Mouse (Mus musculus): ENCODE data around the gene Notch1. TPM values are rescaled to one million over a fixed set of nuclear protein-coding genes. Genes with fewer than 3 reads are reported as not detected.
A peak's percentile ranks its signal among the peaks of the same experiment; 100 is the strongest.

Notch1 gene
- total and polyA plus RNA-seq, 3 experiments, result 0.06 TPM; not detected in 2

- Histone ChIP-seq H3K4me3 (ENCODE audit: control insufficient read depth in 1 of 2, insufficient read depth in 1 of 2, low read depth in 2 of 2, low read length in 2 of 2) (no peak overlapping the region), H3K9me3 (replicated peaks; ENCODE audit: insufficient read depth, low read length) (no peaks in the 10 kb centered on the region), H3K9ac (ENCODE audit: control insufficient read depth, low read depth, low read length, poor library complexity, severe bottlenecking) (no peak overlapping the region), H3K4me1 (ENCODE audit: control insufficient read depth in 1 of 2, insufficient read depth in 2 of 2, low read length in 2 of 2) (peaks cover 1 to 19% of the 10 kb centered on the region in 2 experiments; a peak in 3 of 4 replicates), H3K27me3 (ENCODE audit: control insufficient read depth in 1 of 2, insufficient read depth in 2 of 2, low read length in 2 of 2) (no peaks in the 10 kb centered on the region), H3K27ac (ENCODE audit: control insufficient read depth, low read depth, low read length) (no peak overlapping the region), H3K36me3 (ENCODE audit: control insufficient read depth in 1 of 2, insufficient read depth in 2 of 2, low read length in 2 of 2) (no peaks in the 10 kb centered on the region; a peak in 1 of 4 replicates), H3K79me2 (ENCODE audit: control insufficient read depth, insufficient read depth, low read length, poor library complexity) (peaks cover 18% of the 10 kb centered on the region)
- TF ChIP-seq ETS1 (IDR thresholded peaks at IDR 0.05; ENCODE audit: low read depth, low read length), result no peak
- TF ChIP-seq CTCF (IDR thresholded peaks at IDR 0.05 in 2 of 3, conservative IDR thresholded peaks at IDR 0.05 in 1 of 3; ENCODE audit: control insufficient read depth in 1 of 3, insufficient read depth in 1 of 3, low read depth in 2 of 3, low read length in 3 of 3, poor library complexity in 1 of 3, severe bottlenecking in 1 of 3), result peak in 2 of 3 experiments; percentile 4 to 17; a peak in 2 of 6 replicates
- no peak for TF ChIP-seq RCOR1 (IDR thresholded peaks at IDR 0.05; ENCODE audit: low read depth, low read length)
- TF ChIP-seq KAT2A (conservative IDR thresholded peaks at IDR 0.05; ENCODE audit: low read depth, low read length), result no peak
- DNase-seq (ENCODE audit: low read depth, low spot score), result no peak
Observed at GRCm38 (mm10) chr2:26410091-26410490, 106.4 kb downstream of the Notch1 start.

- TF ChIP-seq MAZ (IDR thresholded peaks at IDR 0.05; ENCODE audit: low read depth, low read length), result no peak
- no peak for TF ChIP-seq MAX (IDR thresholded peaks at IDR 0.05; ENCODE audit: low read length)
- TF ChIP-seq EP300 (IDR thresholded peaks at IDR 0.05; ENCODE audit: low read depth in 1 of 2, low read length in 2 of 2), result no peak
- no peak for TF ChIP-seq JUND (IDR thresholded peaks at IDR 0.05; ENCODE audit: low read depth, low read length)
- TF ChIP-seq TAL1 (IDR thresholded peaks at IDR 0.05; ENCODE audit: low read length), result no peak
- no peak for TF ChIP-seq MXI1 (IDR thresholded peaks at IDR 0.05; ENCODE audit: low read depth, low read length)
- Histone ChIP-seq H3K36me3 (ENCODE audit: control insufficient read depth in 1 of 2, insufficient read depth in 2 of 2, low read length in 2 of 2) (no peaks in the 10 kb centered on the region; a peak in 1 of 4 replicates), H3K27me3 (ENCODE audit: control insufficient read depth in 1 of 2, insufficient read depth in 2 of 2, low read length in 2 of 2) (no peaks in the 10 kb centered on the region), H3K9me3 (replicated peaks; ENCODE audit: insufficient read depth, low read length) (no peaks in the 10 kb centered on the region), H3K4me3 (ENCODE audit: control insufficient read depth in 1 of 2, insufficient read depth in 1 of 2, low read depth in 2 of 2, low read length in 2 of 2) (no peak overlapping the region), H3K4me1 (ENCODE audit: control insufficient read depth in 1 of 2, insufficient read depth in 2 of 2, low read length in 2 of 2) (peaks cover 1 to 19% of the 10 kb centered on the region in 2 experiments; a peak in 3 of 4 replicates), H3K27ac (ENCODE audit: control insufficient read depth, low read depth, low read length) (no peak overlapping the region), H3K79me2 (ENCODE audit: control insufficient read depth, insufficient read depth, low read length, poor library complexity) (peaks cover 18% of the 10 kb centered on the region), H3K9ac (ENCODE audit: control insufficient read depth, low read depth, low read length, poor library complexity, severe bottlenecking) (peak overlapping the region; percentile 46)
- DNase-seq (ENCODE audit: low read depth, low spot score), result no peak
Observed at GRCm38 (mm10) chr2:26409362-26409761, 107.1 kb downstream of the Notch1 start.

GRCm38 (mm10) chr2:26408515-26409356, 107.7 kb downstream of the Notch1 start, which contains the start of gene Inpp5e:
Gene Inpp5e (minus strand): TSS chr2:26409203.
- Histone ChIP-seq H3K9ac (ENCODE audit: control insufficient read depth, low read depth, low read length, poor library complexity, severe bottlenecking) (peak within 1 kb of the TSS; percentile 85), H3K4me1 (ENCODE audit: control insufficient read depth in 1 of 2, insufficient read depth in 2 of 2, low read length in 2 of 2) (peaks cover 1 to 19% of the 10 kb centered on the region in 2 experiments; a peak in 3 of 4 replicates), H3K27me3 (ENCODE audit: control insufficient read depth in 1 of 2, insufficient read depth in 2 of 2, low read length in 2 of 2) (no peaks in the 10 kb centered on the region), H3K9me3 (replicated peaks; ENCODE audit: insufficient read depth, low read length) (no peaks in the 10 kb centered on the region), H3K36me3 (ENCODE audit: control insufficient read depth in 1 of 2, insufficient read depth in 2 of 2, low read length in 2 of 2) (no peaks in the 10 kb centered on the region; a peak in 1 of 4 replicates), H3K4me3 (ENCODE audit: control insufficient read depth in 1 of 2, insufficient read depth in 1 of 2, low read depth in 2 of 2, low read length in 2 of 2) (peak within 1 kb of the TSS; percentile 74 to 83), H3K79me2 (ENCODE audit: control insufficient read depth, insufficient read depth, low read length, poor library complexity) (peaks cover 18% of the 10 kb centered on the region), H3K27ac (ENCODE audit: control insufficient read depth, low read depth, low read length) (0 out of 2 replicates have a peak within 1 kb of the TSS, but pooled peaks have one; percentile 8)
- DNase-seq (ENCODE audit: low read depth, low spot score), result peak; percentile 92
- TF ChIP-seq RAD21 (IDR thresholded peaks at IDR 0.05; ENCODE audit: low read depth, low read length) (no peak), MYB (IDR thresholded peaks at IDR 0.05; ENCODE audit: low read depth, low read length) (no peak), MAZ (IDR thresholded peaks at IDR 0.05; ENCODE audit: low read depth, low read length) (no peak), BHLHE40 (IDR thresholded peaks at IDR 0.05; ENCODE audit: borderline replicate concordance, low read depth, low read length) (no peak), TCF12 (IDR thresholded peaks at IDR 0.05; ENCODE audit: low read depth, low read length) (no peak), NELFE (IDR thresholded peaks at IDR 0.05; ENCODE audit: low read depth, low read length) (peak; percentile 47), KAT2A (conservative IDR thresholded peaks at IDR 0.05; ENCODE audit: low read depth, low read length) (no peak; the same call in 1 of the 2 replicates), SIN3A (IDR thresholded peaks at IDR 0.05; ENCODE audit: low read length) (peak; percentile 68; the same call in 1 of the 2 replicates), MAFK (IDR thresholded peaks at IDR 0.05; ENCODE audit: borderline replicate concordance, low read depth, low read length) (no peak), ELF1 (IDR thresholded peaks at IDR 0.05; ENCODE audit: low read depth, low read length) (peak; percentile 74), MXI1 (IDR thresholded peaks at IDR 0.05; ENCODE audit: low read depth, low read length) (no peak), UBTF (IDR thresholded peaks at IDR 0.05; ENCODE audit: borderline replicate concordance, insufficient read depth, low read depth, low read length) (no peak), ETS1 (IDR thresholded peaks at IDR 0.05; ENCODE audit: low read depth, low read length) (no peak), HCFC1 (IDR thresholded peaks at IDR 0.05; ENCODE audit: low read depth, low read length) (peak; percentile 82), POLR2AphosphoS2 (IDR thresholded peaks at IDR 0.05; ENCODE audit: low read length) (peak; percentile 72; the same call in 1 of the 2 replicates), ZMIZ1 (IDR thresholded peaks at IDR 0.05; ENCODE audit: low read depth, low read length) (no peak), GABPA (IDR thresholded peaks at IDR 0.05; ENCODE audit: low read depth, low read length) (no peak), EP300 (IDR thresholded peaks at IDR 0.05; ENCODE audit: low read depth in 1 of 2, low read length in 2 of 2) (no peak)

All from MEL (cell line).